Mouse (Mus musculus): ENCODE measurements around the gene Gm44596. TPM values are rescaled to one million over a fixed set of nuclear protein-coding genes. Genes with fewer than 3 reads are reported as not detected.

The Gm44596 gene
- not detected for polyA plus RNA-seq (2014; fragmentation: Illumina TruSeq; extraction: RNeasy Lipid Tissue Mini Kit (QIAGEN cat#74804); ENCODE audit: insufficient read depth, low read depth, low replicate concordance)

DNA sequence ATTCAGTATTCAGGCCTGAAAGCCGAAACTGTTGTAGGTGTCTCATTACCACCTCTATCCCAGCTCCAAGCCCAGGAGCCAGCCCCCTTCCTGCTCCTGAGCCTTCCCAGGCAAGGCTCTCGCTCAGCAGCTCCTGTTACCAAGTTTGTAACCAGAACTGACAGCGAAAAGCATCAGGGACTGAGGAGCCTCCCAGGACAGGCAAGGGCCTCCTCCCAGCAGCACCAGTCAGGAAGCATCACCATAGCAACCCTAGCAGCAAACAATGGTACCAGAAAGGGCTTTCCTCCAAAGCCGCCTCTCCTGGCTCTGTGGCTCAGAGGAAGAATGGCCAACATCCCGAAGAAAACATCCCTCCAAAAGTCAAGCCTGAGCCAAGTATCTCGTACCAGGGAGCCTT, at the start of gene Gm44596, which contains the start of gene Tex52:
TSS of gene Gm44596 (plus strand) at position 312 of the 400 bp plus-strand sequence.
TSS of gene Tex52 (plus strand) at position 265 of the 400 bp plus-strand sequence.

DNA sequence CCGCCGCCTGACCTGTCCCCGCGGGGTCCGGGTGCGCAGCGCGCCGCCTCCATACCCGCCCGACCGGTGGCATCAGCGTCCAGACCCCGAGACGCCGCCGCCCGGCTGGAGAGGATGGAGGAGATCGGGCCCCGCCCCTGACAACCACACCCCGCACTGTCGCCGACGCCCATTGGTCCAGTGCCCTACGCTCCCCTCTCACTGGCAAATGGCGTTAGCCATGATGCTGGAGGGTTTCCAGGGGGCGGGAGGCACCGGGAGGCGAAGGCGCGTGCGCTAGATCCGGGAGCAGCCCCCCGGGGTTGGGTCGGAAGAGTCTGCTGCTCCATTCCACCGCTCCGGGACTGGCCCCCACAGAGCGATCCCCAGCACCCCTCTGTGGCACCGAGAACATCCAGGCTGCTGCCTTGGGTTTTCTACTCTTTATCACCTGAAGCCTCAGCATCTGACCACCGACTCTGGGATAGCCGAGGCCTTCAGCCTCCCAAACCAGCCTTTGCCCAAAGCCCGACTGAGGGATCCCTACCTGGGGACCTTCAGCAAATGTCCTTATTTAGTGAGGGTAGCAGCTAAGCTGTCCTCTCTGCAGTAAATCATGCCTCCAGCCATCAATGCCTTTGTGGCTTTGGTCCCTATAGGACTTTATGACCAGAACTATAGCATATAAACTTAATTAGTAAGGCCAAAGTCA, 19.4 kb upstream of the Gm44596 start, which contains the start of gene Tulp3:
TSS of gene Tulp3 (minus strand) at position 126 of the 691 bp plus-strand sequence.

DNA sequence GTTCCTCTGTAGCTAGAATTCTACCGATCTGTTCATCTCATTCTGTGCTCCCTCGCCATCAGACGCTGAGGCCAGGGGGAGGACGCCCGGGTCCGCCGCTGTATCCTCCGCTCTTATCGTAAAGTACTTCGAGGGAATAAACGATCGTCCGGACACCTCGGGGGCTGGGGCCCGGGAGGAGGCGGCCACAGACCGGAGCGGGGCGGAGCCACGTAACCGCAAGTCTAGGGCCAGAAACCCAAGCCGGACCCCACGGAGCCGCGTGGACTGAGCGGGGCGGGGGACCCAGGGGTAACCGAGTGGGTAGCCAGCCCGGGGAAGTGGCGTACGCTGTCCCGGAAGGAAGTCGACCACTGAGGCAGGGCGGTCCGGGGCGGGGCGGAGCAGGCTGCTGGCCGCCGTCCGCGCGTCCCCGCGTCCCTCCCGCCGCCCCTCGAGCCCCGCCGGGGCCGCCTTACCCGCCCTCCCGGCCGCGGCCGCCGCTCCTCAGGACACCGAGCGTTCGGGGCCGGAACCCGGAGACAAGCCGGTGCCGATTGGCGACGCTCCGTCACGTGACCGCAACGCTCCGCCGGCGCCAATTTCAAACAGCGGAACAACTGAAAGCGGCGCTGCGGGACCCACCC, 12.8 kb upstream of the Gm44596 start, which contains the start of the genes Rhno1 and Foxm1:
TSS of gene Rhno1 (minus strand) at position 531 of the 626 bp plus-strand sequence.
TSS of gene Foxm1 (plus strand) at position 587 of the 626 bp plus-strand sequence.

DNA sequence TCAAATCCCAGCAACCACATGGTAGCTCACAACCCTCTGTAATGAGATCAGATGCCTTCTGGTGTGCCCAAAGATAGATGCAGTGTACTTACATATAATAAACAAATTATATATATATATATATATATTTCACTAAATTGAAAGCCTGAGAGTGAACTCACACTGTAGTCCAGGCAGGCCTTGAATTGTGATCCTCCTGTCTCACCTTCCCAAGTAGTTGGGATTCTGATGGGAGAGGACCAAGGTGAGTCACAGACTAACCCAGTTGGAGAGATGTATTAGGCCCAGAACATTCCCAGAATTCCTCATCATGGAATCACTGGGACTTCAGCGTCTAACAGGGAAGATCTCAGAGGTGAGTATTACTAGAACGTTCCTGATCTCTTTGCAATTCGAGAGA, 23.7 kb downstream of the Gm44596 start, which contains the start of gene Nrip2:
TSS of gene Nrip2 (plus strand) at position 301 of the 400 bp plus-strand sequence.

DNA sequence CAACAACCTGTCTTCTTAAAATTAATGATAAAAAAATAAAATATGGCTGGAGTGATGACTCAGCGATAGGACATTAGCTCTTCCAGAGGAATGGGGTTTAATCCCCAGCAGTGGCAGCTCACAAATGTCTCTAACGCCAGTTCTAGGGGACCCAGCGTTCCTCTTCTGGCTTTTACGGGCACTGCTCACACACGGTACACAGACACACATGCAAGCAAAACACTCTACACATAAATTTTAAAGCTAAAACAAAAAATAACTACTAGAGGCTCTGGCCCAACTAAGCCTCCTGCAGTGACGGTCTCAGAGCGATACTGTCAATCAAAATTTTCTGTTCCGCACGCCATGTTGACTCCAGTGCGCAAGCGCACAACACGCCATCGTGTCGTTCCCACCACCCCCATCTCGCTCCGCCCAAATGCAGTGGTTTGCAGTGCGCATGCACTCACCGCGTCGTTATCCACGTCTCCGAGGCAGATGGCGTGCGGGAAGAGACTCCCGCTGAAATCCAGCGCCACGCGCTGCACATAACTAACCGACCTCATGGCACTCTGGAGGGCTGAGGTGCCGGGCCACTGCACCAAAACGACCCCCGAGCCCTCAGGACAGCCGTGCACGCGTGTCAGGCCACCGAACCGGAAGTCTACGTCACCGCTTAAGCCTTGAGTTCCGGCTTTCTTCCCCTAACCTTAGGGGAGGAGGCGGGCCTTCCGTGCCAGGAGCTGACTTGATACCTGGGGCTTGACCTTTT, 49.1 kb downstream of the Gm44596 start, which contains the start of gene Itfg2:
TSS of gene Itfg2 (minus strand) at position 663 of the 751 bp plus-strand sequence.

DNA sequence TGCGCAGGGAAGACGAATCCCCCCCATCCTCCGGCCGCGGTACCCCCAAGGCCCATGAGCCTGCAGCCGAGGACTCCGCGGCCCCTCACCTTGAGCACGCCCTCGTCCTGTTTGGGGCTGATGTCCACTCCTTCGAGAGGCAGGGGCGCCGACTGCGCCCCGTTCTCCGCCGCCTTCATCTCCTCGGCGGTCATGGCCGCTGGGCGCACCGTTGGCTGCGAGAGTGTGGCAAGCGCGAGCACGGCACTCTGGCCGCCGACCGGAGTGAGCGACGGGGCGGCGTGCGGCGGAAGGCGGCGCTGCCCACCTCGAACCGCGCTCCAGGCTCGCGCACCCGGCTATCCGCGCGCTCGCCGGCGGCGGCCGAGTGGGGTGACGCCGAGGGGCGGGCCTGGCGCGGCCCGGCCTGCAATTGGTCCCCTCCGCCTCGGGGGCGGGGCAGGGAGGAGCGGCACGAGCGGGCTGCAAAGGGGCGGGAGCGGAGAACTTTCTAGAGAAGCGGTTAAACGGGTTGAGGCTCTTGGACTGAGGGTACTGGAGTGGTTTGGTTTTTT, 63.1 kb downstream of the Gm44596 start, which contains the start of gene Fkbp4:
TSS of gene Fkbp4 (minus strand) at position 361 of the 554 bp plus-strand sequence.

Other genes starting within 250 kb of the Gm44596 start
- 96.2 TPM for gene Tspan9, start 231.9 kb upstream of the Gm44596 start, polyA plus RNA-seq (2014; fragmentation: Illumina TruSeq; extraction: RNeasy Lipid Tissue Mini Kit (QIAGEN cat#74804); ENCODE audit: insufficient read depth, low read depth, low replicate concordance)
- 5.7 TPM for gene Tead4, start 74.7 kb upstream of the Gm44596 start, polyA plus RNA-seq (2014; fragmentation: Illumina TruSeq; extraction: RNeasy Lipid Tissue Mini Kit (QIAGEN cat#74804); ENCODE audit: insufficient read depth, low read depth, low replicate concordance)
- gene Tulp3, start 19.7 kb upstream of the Gm44596 start, polyA plus RNA-seq (2014; fragmentation: Illumina TruSeq; extraction: RNeasy Lipid Tissue Mini Kit (QIAGEN cat#74804); ENCODE audit: insufficient read depth, low read depth, low replicate concordance) = 10.2 TPM
- gene Rhno1, start 12.6 kb upstream of the Gm44596 start, polyA plus RNA-seq (2014; fragmentation: Illumina TruSeq; extraction: RNeasy Lipid Tissue Mini Kit (QIAGEN cat#74804); ENCODE audit: insufficient read depth, low read depth, low replicate concordance) = 17.4 TPM
- gene Foxm1, start 12.5 kb upstream of the Gm44596 start, polyA plus RNA-seq (2014; fragmentation: Illumina TruSeq; extraction: RNeasy Lipid Tissue Mini Kit (QIAGEN cat#74804); ENCODE audit: insufficient read depth, low read depth, low replicate concordance) = 0.58 TPM
- gene Tex52, start within 50 bp of the Gm44596 start, polyA plus RNA-seq (2014; fragmentation: Illumina TruSeq; extraction: RNeasy Lipid Tissue Mini Kit (QIAGEN cat#74804); ENCODE audit: insufficient read depth, low read depth, low replicate concordance) = not detected
- gene Nrip2, start 23.8 kb downstream of the Gm44596 start, polyA plus RNA-seq (2014; fragmentation: Illumina TruSeq; extraction: RNeasy Lipid Tissue Mini Kit (QIAGEN cat#74804); ENCODE audit: insufficient read depth, low read depth, low replicate concordance) = 0.32 TPM
- 14.1 TPM for gene Itfg2, start 49.4 kb downstream of the Gm44596 start, polyA plus RNA-seq (2014; fragmentation: Illumina TruSeq; extraction: RNeasy Lipid Tissue Mini Kit (QIAGEN cat#74804); ENCODE audit: insufficient read depth, low read depth, low replicate concordance)
- 133 TPM for gene Fkbp4, start 63.2 kb downstream of the Gm44596 start, polyA plus RNA-seq (2014; fragmentation: Illumina TruSeq; extraction: RNeasy Lipid Tissue Mini Kit (QIAGEN cat#74804); ENCODE audit: insufficient read depth, low read depth, low replicate concordance)
- gene Pzp, start 151.2 kb downstream of the Gm44596 start, polyA plus RNA-seq (2014; fragmentation: Illumina TruSeq; extraction: RNeasy Lipid Tissue Mini Kit (QIAGEN cat#74804); ENCODE audit: insufficient read depth, low read depth, low replicate concordance) = 1.5 TPM
- gene A2ml1, start 206.1 kb downstream of the Gm44596 start, polyA plus RNA-seq (2014; fragmentation: Illumina TruSeq; extraction: RNeasy Lipid Tissue Mini Kit (QIAGEN cat#74804); ENCODE audit: insufficient read depth, low read depth, low replicate concordance) = 21.6 TPM
- 1.3 TPM for gene Klrb1a, start 248.0 kb downstream of the Gm44596 start, polyA plus RNA-seq (2014; fragmentation: Illumina TruSeq; extraction: RNeasy Lipid Tissue Mini Kit (QIAGEN cat#74804); ENCODE audit: insufficient read depth, low read depth, low replicate concordance)

Measured in lung, adult 10 weeks (tissue).